Mouse (Mus musculus) embryonic facial prominence, embryonic 11.5 days (tissue): ENCODE measurements around the gene Abcb8. TPM values are rescaled to one million over a fixed set of nuclear protein-coding genes. Genes with fewer than 3 reads are reported as not detected.
A peak's percentile ranks its signal among the peaks of the same experiment; 100 is the strongest.

ENCODE experiments used
- ATAC-seq: fragments of 200-750 bp; cut with Nextera tagmentation; replicated peaks from 2 replicates; pipeline ENCODE4 v1.8.0; 2017; ENCODE audit warnings: low read depth; ENCODE audit not compliant: insufficient number of reproducible peaks, low FRiP score, low TSS enrichment
- DNase-seq: peaks from one replicate; pipeline ENCODE4 v3.0.0-alpha.2; 2015; ENCODE audit warnings: low spot score
- H3K27ac ChIP-seq: fragments of 300-500 bp; sonication (generic); replicated peaks from 2 replicates; pipeline ENCODE4 v1.5.1; 2014; ENCODE audit warnings: mild to moderate bottlenecking, low read depth, low read length, control low read depth
- H3K27me3 ChIP-seq: fragments of 300-500 bp; sonication (generic); 2 replicates; pipeline ENCODE4 v1.6.1; 2014; ENCODE audit warnings: mild to moderate bottlenecking, low read length, moderate library complexity, mixed read lengths; ENCODE audit not compliant: control insufficient read depth, insufficient read depth
- H3K36me3 ChIP-seq: fragments of 300-500 bp; sonication (generic); replicated peaks from 2 replicates; pipeline ENCODE4 v1.6.1; 2014; ENCODE audit warnings: low read depth, mild to moderate bottlenecking, low read length, moderate library complexity, mixed read lengths; ENCODE audit not compliant: control insufficient read depth, insufficient read depth
- H3K4me1 ChIP-seq: fragments of 300-500 bp; sonication (generic); 2 replicates; pipeline ENCODE4 v1.6.1; 2014; ENCODE audit warnings: low read length, mixed read lengths; ENCODE audit not compliant: control insufficient read depth, insufficient read depth
- H3K4me2 ChIP-seq: fragments of 300-500 bp; sonication (generic); 2 replicates; pipeline ENCODE4 v1.6.1; 2014; ENCODE audit warnings: low read depth, mild to moderate bottlenecking, control low read depth, low read length, moderate library complexity
- H3K4me3 ChIP-seq: fragments of 300-500 bp; sonication (generic); 2 replicates; pipeline ENCODE4 v1.5.1; 2014; ENCODE audit warnings: low read depth, low read length, control low read depth
- H3K9ac ChIP-seq: fragments of 300-500 bp; sonication (generic); replicated peaks from 2 replicates; pipeline ENCODE4 v1.6.1; 2014; ENCODE audit warnings: mild to moderate bottlenecking, control low read depth, low read length
- H3K9me3 ChIP-seq: fragments of 300-500 bp; sonication (generic); replicated peaks from 2 replicates; pipeline ENCODE4 v1.6.1; 2016; ENCODE audit warnings: mild to moderate bottlenecking, low read length, inconsistent platforms, mixed read lengths; ENCODE audit not compliant: control insufficient read depth
- WGBS: fragments of 180-500 bp; shearing (Covaris S2); extraction: QIAGEN DNeasy Blood & Tissue Kit; methylation state at CpG from one replicate; pipeline ENCODE4 v1.1.7; 2014; 5-methylcytosine and 5-hydroxymethylcytosine counted together
- polyA plus RNA-seq: library from polyadenylated mRNA; unstranded; fragments of >200 nt; fragmentation: Nextera tagmentation; extraction: Ambion mirVana; gene quantifications from 2 replicates; pipeline ENCODE4 v1.2.1, GENCODE M21; 2014

Gene Abcb8
- polyA plus RNA-seq, 1 experiment from 2014 or later: 27.4 TPM

- DNase-seq: peak; percentile 84
- Histone ChIP-seq H3K4me2 (no peak overlapping the region), H3K9ac (no peak overlapping the region), H3K4me3 (no peak overlapping the region), H3K27ac (no peak overlapping the region), H3K36me3 (no peaks in the 10 kb centered on the region), H3K4me1 (no peaks in the 10 kb centered on the region), H3K27me3 (no peaks in the 10 kb centered on the region), H3K9me3 (no peaks in the 10 kb centered on the region)
- 2% methylated on average over 7 of the region's 7 CpGs for WGBS
- ATAC-seq: 0 out of 2 replicates have a peak, but pooled peaks have one; percentile 30
Measured at GRCm38 (mm10) chr5:24360792-24361454, 32.5 kb upstream of the Abcb8 start.

GRCm38 (mm10) chr5:24363467-24363866 is 30.0 kb upstream of the Abcb8 start:
- DNase-seq: no peak
- Histone ChIP-seq H3K27ac (no peak overlapping the region), H3K27me3 (no peaks in the 10 kb centered on the region), H3K36me3 (no peaks in the 10 kb centered on the region), H3K4me3 (no peak overlapping the region), H3K9me3 (no peaks in the 10 kb centered on the region), H3K4me2 (no peak overlapping the region), H3K9ac (no peak overlapping the region), H3K4me1 (no peaks in the 10 kb centered on the region)
- 78% methylated on average over 2 of the region's 2 CpGs for WGBS
- ATAC-seq: no peak

- Histone ChIP-seq H3K9me3 (no peaks in the 10 kb centered on the region), H3K27me3 (no peaks in the 10 kb centered on the region), H3K4me2 (no peak overlapping the region), H3K36me3 (no peaks in the 10 kb centered on the region), H3K27ac (no peak overlapping the region), H3K4me3 (no peak overlapping the region), H3K4me1 (no peaks in the 10 kb centered on the region), H3K9ac (no peak overlapping the region)
- 54% methylated on average over 3 of the region's 3 CpGs for WGBS
- DNase-seq: no peak
- no peak for ATAC-seq
Measured at GRCm38 (mm10) chr5:24364061-24364460, 29.4 kb upstream of the Abcb8 start.

- Histone ChIP-seq H3K4me2 (no peak within 1 kb of the TSS; the same call in 1 of the 2 replicates), H3K9me3 (no peaks in the 10 kb centered on the region), H3K4me3 (0 out of 2 replicates have a peak within 1 kb of the TSS, but pooled peaks have one; percentile 6), H3K27ac (no peak within 1 kb of the TSS), H3K4me1 (no peaks in the 10 kb centered on the region), H3K36me3 (no peaks in the 10 kb centered on the region), H3K9ac (no peak within 1 kb of the TSS; the same call in 1 of the 2 replicates), H3K27me3 (no peaks in the 10 kb centered on the region)
- ATAC-seq: no peak
- 42% methylated on average over 12 of the region's 12 CpGs for WGBS
- DNase-seq: no peak
Measured at GRCm38 (mm10) chr5:24364508-24364907, 29.0 kb upstream of the Abcb8 start, which contains the start of gene Nos3. TSS of gene Nos3 (plus strand) at chr5:24364810.

- H3K4me2 ChIP-seq: no peak overlapping the region
- no peak for DNase-seq
- H3K9ac ChIP-seq: no peak overlapping the region; the same call in 1 of the 2 replicates
- H3K4me3 ChIP-seq: 0 out of 2 replicates have a peak overlapping the region, but pooled peaks have one; percentile 6
- no peaks in the 10 kb centered on the region for H3K9me3 ChIP-seq
- no peaks in the 10 kb centered on the region for H3K36me3 ChIP-seq
- ATAC-seq: no peak
- no peaks in the 10 kb centered on the region for H3K27me3 ChIP-seq
- no peaks in the 10 kb centered on the region for H3K4me1 ChIP-seq
- 82% methylated on average over 10 of the region's 10 CpGs for WGBS
- H3K27ac ChIP-seq: no peak overlapping the region
Measured at GRCm38 (mm10) chr5:24364963-24365362, 28.5 kb upstream of the Abcb8 start.

- Histone ChIP-seq H3K36me3 (no peaks in the 10 kb centered on the region), H3K4me3 (no peak overlapping the region), H3K27me3 (no peaks in the 10 kb centered on the region), H3K9ac (no peak overlapping the region), H3K4me1 (no peaks in the 10 kb centered on the region), H3K9me3 (no peaks in the 10 kb centered on the region), H3K27ac (no peak overlapping the region), H3K4me2 (no peak overlapping the region; the same call in 1 of the 2 replicates)
- DNase-seq (no peak), ATAC-seq (no peak)
- 35% methylated on average over 5 of the region's 5 CpGs for WGBS
Measured at GRCm38 (mm10) chr5:24365528-24365927, 27.9 kb upstream of the Abcb8 start.

- H3K9ac ChIP-seq: no peak overlapping the region
- 78% methylated on average over 9 of the region's 9 CpGs for WGBS
- H3K27me3 ChIP-seq: no peaks in the 10 kb centered on the region
- H3K4me2 ChIP-seq: no peak overlapping the region
- H3K4me3 ChIP-seq: no peak overlapping the region
- no peaks in the 10 kb centered on the region for H3K9me3 ChIP-seq
- H3K27ac ChIP-seq: no peak overlapping the region
- no peaks in the 10 kb centered on the region for H3K36me3 ChIP-seq
- ATAC-seq (no peak), DNase-seq (no peak)
- no peaks in the 10 kb centered on the region for H3K4me1 ChIP-seq
Measured at GRCm38 (mm10) chr5:24366426-24366825, 27.0 kb upstream of the Abcb8 start.

GRCm38 (mm10) chr5:24369767-24370166 is 23.7 kb upstream of the Abcb8 start:
- no peak for ATAC-seq
- no peak for DNase-seq
- Histone ChIP-seq H3K36me3 (no peaks in the 10 kb centered on the region), H3K27me3 (no peaks in the 10 kb centered on the region), H3K9ac (no peak overlapping the region), H3K4me2 (no peak overlapping the region), H3K4me1 (no peaks in the 10 kb centered on the region), H3K4me3 (no peak overlapping the region), H3K27ac (no peak overlapping the region), H3K9me3 (no peaks in the 10 kb centered on the region)
- WGBS: 72% methylated on average over 9 of the region's 9 CpGs
